Mouse (Mus musculus) MEL (cell line): ENCODE data around the gene D230025D16Rik.

ENCODE experiments used
- CTCF ChIP-seq, 3 experiments: IDR thresholded peaks in 2 of 3; conservative IDR thresholded peaks in 1 of 3; 2 replicates each; pipeline ENCODE4 v1.5.1; 2011 to 2012; ENCODE audit warnings: low read length in 3 of 3, low read depth in 2 of 3, mild to moderate bottlenecking in 2 of 3, improper control_type of control experiment in 1 of 3, inconsistent platforms in 1 of 3, mixed read lengths in 1 of 3, moderate library complexity in 1 of 3; ENCODE audit not compliant: control insufficient read depth in 1 of 3, insufficient read depth in 1 of 3, poor library complexity in 1 of 3, severe bottlenecking in 1 of 3
- HCFC1 ChIP-seq: IDR thresholded peaks from 2 replicates; pipeline ENCODE4 v1.6.1; 2012; ENCODE audit warnings: low read depth, mild to moderate bottlenecking, inconsistent platforms, low read length, improper control_type of control experiment, moderate library complexity
- MEF2A ChIP-seq: IDR thresholded peaks from 2 replicates; pipeline ENCODE4 v1.6.1; 2014; ENCODE audit warnings: low read depth, mild to moderate bottlenecking, inconsistent platforms, low read length, improper control_type of control experiment; ENCODE audit not compliant: poor library complexity, insufficient replicate concordance, severe bottlenecking; ENCODE audit errors: extremely low read depth

- TF ChIP-seq MEF2A (no peak), HCFC1 (no peak), CTCF (IDR thresholded peaks at IDR 0.05 in 2 of 3, conservative IDR thresholded peaks at IDR 0.05 in 1 of 3; ENCODE audit: control insufficient read depth in 1 of 3, insufficient read depth in 1 of 3, low read depth in 2 of 3, low read length in 3 of 3, poor library complexity in 1 of 3, severe bottlenecking in 1 of 3) (no peak)
Observed at GRCm38 (mm10) chr8:105275387-105275786, 50.4 kb downstream of the D230025D16Rik start.
